Mouse (Mus musculus): ENCODE measurements around the gene Hdac4.

DNA sequence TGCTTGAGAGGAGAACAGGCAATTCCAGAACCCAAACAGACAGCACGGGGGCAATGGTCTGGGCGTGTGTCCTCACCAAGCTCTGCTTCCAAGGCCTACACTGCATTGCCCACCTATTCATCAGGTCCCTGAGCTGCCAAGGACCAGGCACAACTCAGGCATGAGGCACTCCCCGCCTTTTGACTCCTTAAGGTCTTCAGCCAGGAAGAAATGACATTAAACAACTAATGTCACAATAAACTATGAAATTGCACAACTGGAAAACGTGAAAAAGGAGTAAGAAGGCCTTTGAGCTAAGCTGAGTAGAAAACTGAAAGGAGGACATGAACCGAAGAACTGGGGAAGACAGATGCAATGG lies 20.6 kb downstream of the Hdac4 start:
- no peak for TF ChIP-seq CTCF (IDR thresholded peaks at IDR 0.05)
- no peak for TF ChIP-seq EP300 (IDR thresholded peaks at IDR 0.05)
